Mouse (Mus musculus) kidney, adult 9 months (tissue): ENCODE measurements around the gene Sart3.
"Not testable (repeated sequence)": the region's sequence is repeated elsewhere in the genome, so short reads cannot be mapped to it uniquely, and the experiment has no call there.

Experiments
- DNase-seq: peaks from one replicate; pipeline ENCODE4 v3.0.0; 2022

The Sart3 gene

GRCm38 (mm10) chr5:113790453-113791196 is 18.3 kb upstream of the Sart3 start:
- DNase-seq = peak; percentile 63

GRCm38 (mm10) chr5:113789075-113789788 is 16.9 kb upstream of the Sart3 start:
- DNase-seq = peak; percentile 53

- DNase-seq = no peak
Observed at GRCm38 (mm10) chr5:113788645-113789044, 16.3 kb upstream of the Sart3 start.

- no peak for DNase-seq
Observed at GRCm38 (mm10) chr5:113786985-113787384, 14.7 kb upstream of the Sart3 start.

GRCm38 (mm10) chr5:113784104-113784503 is 11.8 kb upstream of the Sart3 start:
- not testable (repeated sequence) for DNase-seq

- peak; percentile 56 for DNase-seq
Observed at GRCm38 (mm10) chr5:113783581-113784001, 11.3 kb upstream of the Sart3 start.

GRCm38 (mm10) chr5:113782624-113783023 is 10.3 kb upstream of the Sart3 start:
- DNase-seq = peak; percentile 56

GRCm38 (mm10) chr5:113781875-113782274 is 9.6 kb upstream of the Sart3 start:
- no peak for DNase-seq

GRCm38 (mm10) chr5:113781254-113781653 is 8.9 kb upstream of the Sart3 start:
- DNase-seq = no peak

- no peak for DNase-seq
Observed at GRCm38 (mm10) chr5:113780763-113781162, 8.5 kb upstream of the Sart3 start.

GRCm38 (mm10) chr5:113780082-113780752 is 7.9 kb upstream of the Sart3 start:
- no peak for DNase-seq

- DNase-seq = no peak
Observed at GRCm38 (mm10) chr5:113779569-113779968, 7.3 kb upstream of the Sart3 start.

GRCm38 (mm10) chr5:113777728-113778127 is 5.4 kb upstream of the Sart3 start:
- DNase-seq = peak; percentile 59

- no peak for DNase-seq
Observed at GRCm38 (mm10) chr5:113776896-113777226, 4.6 kb upstream of the Sart3 start.

- peak; percentile 75 for DNase-seq
Observed at GRCm38 (mm10) chr5:113776128-113776895, 4.0 kb upstream of the Sart3 start.

- DNase-seq = no peak
Observed at GRCm38 (mm10) chr5:113775585-113775984, 3.3 kb upstream of the Sart3 start.

GRCm38 (mm10) chr5:113773664-113774063 is 1.4 kb upstream of the Sart3 start:
- DNase-seq = peak; percentile 94

- DNase-seq = no peak
Observed at GRCm38 (mm10) chr5:113772905-113773519, 702 bp upstream of the Sart3 start.

GRCm38 (mm10) chr5:113771213-113772162 is 822 bp downstream of the Sart3 start:
- peak; percentile 92 for DNase-seq

GRCm38 (mm10) chr5:113768806-113769205 is 3.5 kb downstream of the Sart3 start:
- no peak for DNase-seq
